Mouse (Mus musculus) C2C12 (cell line): ENCODE results near the gene Cggbp1. TPM values are rescaled to one million over a fixed set of nuclear protein-coding genes. Genes with fewer than 3 reads are reported as not detected.

Experiments
- H3K27me3 ChIP-seq: one replicate; pipeline ENCODE4 v1.6.1; 2011; ENCODE audit not compliant: control insufficient read depth, insufficient read depth, insufficient read length
- H3K36me3 ChIP-seq: one replicate; pipeline ENCODE4 v1.6.1; 2011; ENCODE audit not compliant: control insufficient read depth, insufficient read depth
- H3K4me3 ChIP-seq: one replicate; pipeline ENCODE4 v1.5.1; 2011; ENCODE audit warnings: mild to moderate bottlenecking, control low read depth; ENCODE audit not compliant: poor library complexity, insufficient read depth, severe bottlenecking
- H3K79me2 ChIP-seq: one replicate; pipeline ENCODE4 v1.6.1; 2011; ENCODE audit not compliant: control insufficient read depth, insufficient read depth
- H3K79me3 ChIP-seq: one replicate; pipeline ENCODE4 v1.6.1; 2011; ENCODE audit warnings: low read depth, control low read depth
- H3ac ChIP-seq: one replicate; pipeline ENCODE3; 2011; ENCODE audit warnings: low read depth; ENCODE audit not compliant: control insufficient read depth, insufficient read length
- CEBPB ChIP-seq: IDR thresholded peaks from one replicate; pipeline ENCODE4 v1.6.1; 2011; ENCODE audit warnings: low read depth, mild to moderate bottlenecking, control low read depth, moderate library complexity
- CTCF ChIP-seq: IDR thresholded peaks from one replicate; pipeline ENCODE4 v1.5.1; 2011; ENCODE audit not compliant: control insufficient read depth, insufficient read depth, insufficient read length
- FOSL1 ChIP-seq: IDR thresholded peaks from one replicate; pipeline ENCODE4 v1.8.0; 2011; ENCODE audit warnings: mild to moderate bottlenecking, low read length; ENCODE audit not compliant: poor library complexity, insufficient read depth, severe bottlenecking
- MAX ChIP-seq: IDR thresholded peaks from one replicate; pipeline ENCODE4 v1.6.1; 2011; ENCODE audit warnings: mild to moderate bottlenecking, control low read depth
- MYOD1 ChIP-seq: IDR thresholded peaks from one replicate; pipeline ENCODE4 v1.6.1; 2011; ENCODE audit warnings: low read depth; ENCODE audit not compliant: control insufficient read depth, insufficient read length
- MYOG ChIP-seq: IDR thresholded peaks from one replicate; pipeline ENCODE4 v1.6.1; 2011; ENCODE audit not compliant: control insufficient read depth, insufficient read length; ENCODE audit errors: extremely low read depth
- USF1 ChIP-seq: IDR thresholded peaks from one replicate; pipeline ENCODE4 v1.6.1; 2011; ENCODE audit warnings: low read depth, mild to moderate bottlenecking, control low read depth, moderate library complexity
- polyA plus RNA-seq: library from polyadenylated mRNA; unstranded; fragments of >200 nt; fragmentation: generic; extraction: Trizol; gene quantifications from one replicate; pipeline ENCODE4 v1.2.1, GENCODE M21; 2012; ENCODE audit warnings: missing spikeins

Cggbp1 gene
- polyA plus RNA-seq, 1 experiment, result 21.9 TPM

- Histone ChIP-seq H3K79me2 (peaks cover 37% of the 10 kb centered on the region), H3K79me3 (peaks cover 14% of the 10 kb centered on the region), H3K4me3 (no peak overlapping the region), H3K27me3 (no peaks in the 10 kb centered on the region), H3ac (no peak overlapping the region), H3K36me3 (no peaks in the 10 kb centered on the region)
- TF ChIP-seq CTCF (no peak), MYOD1 (no peak), MYOG (no peak), FOSL1 (no peak), MAX (no peak), CEBPB (no peak), USF1 (no peak)
Observed at GRCm38 (mm10) chr16:64835996-64836545, 15.7 kb upstream of the Cggbp1 start.

DNA sequence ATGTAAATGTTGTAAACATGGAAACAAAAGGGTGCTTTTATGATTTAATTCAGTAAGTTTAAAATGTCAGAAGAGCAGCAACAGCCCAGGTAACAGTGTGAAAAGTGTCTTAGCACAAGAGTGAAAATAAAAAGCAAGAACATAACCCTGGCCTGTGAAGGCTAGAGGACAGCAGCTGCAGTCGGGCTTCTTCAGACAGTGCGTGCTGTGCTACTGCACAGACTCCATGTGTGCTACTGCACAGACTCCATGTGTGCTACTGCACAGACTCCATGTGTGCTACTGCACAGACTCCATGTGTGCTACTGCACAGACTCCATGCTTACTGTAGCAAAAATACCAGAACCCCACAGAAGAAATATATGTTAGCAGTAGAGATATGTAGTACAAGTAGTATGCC lies 15.1 kb upstream of the Cggbp1 start:
- no peaks in the 10 kb centered on the region for H3K36me3 ChIP-seq
- peaks cover 44% of the 10 kb centered on the region for H3K79me2 ChIP-seq
- peaks cover 14% of the 10 kb centered on the region for H3K79me3 ChIP-seq
- no peak overlapping the region for H3ac ChIP-seq
- no peak overlapping the region for H3K4me3 ChIP-seq
- TF ChIP-seq CEBPB, result no peak
- no peak for TF ChIP-seq FOSL1
- no peak for TF ChIP-seq MYOD1
- TF ChIP-seq USF1, result no peak
- TF ChIP-seq CTCF, result no peak
- no peak for TF ChIP-seq MAX
- H3K27me3 ChIP-seq, result no peaks in the 10 kb centered on the region

DNA sequence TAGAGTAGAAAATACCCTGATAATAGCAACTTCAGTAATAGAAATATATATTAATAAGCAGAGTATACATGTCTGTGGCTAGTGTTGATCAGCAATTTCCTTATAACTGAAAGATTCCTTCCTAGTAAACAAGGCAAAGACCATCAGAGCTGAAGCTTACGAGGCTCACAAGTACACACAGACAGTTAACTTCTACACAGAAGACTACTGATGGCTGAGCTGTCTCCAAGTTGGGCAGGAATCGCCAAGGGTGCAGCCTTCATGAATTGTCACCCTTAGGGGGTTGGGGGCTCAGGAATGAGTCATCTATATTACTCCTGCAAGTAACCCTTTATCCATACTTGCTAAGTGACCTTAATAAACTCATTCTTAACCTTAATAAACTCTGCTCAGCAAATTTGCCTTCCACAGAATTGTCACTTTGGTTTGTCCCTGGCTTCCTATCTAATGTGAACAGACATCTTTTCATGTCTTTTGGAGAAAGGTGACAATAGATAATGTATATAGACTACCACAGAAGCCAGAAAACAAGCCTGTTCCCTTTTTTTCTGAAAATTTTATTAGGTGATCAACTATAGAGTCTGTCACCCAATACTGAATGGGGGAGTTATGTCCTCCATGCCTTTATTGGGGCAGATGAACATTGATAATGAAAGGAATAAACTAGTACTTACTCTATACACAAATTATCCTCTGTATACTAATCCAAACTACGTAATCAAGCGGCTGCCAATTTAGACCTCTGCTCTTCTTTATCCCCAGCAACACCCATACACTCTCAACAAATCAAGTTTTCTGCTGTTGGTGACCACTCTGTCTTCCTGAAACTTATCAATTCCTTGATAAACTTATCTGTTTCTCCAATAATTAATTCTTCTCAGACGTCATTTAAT lies 10.1 kb upstream of the Cggbp1 start:
- H3K79me3 ChIP-seq, result peaks cover 23% of the 10 kb centered on the region
- TF ChIP-seq FOSL1, result no peak
- TF ChIP-seq MAX, result no peak
- H3ac ChIP-seq, result no peak overlapping the region
- no peak overlapping the region for H3K4me3 ChIP-seq
- no peaks in the 10 kb centered on the region for H3K27me3 ChIP-seq
- peaks cover 74% of the 10 kb centered on the region for H3K79me2 ChIP-seq
- H3K36me3 ChIP-seq, result no peaks in the 10 kb centered on the region

GRCm38 (mm10) chr16:64842374-64842729 lies 9.4 kb upstream of the Cggbp1 start:
- TF ChIP-seq MYOD1 (no peak), MYOG (no peak), CEBPB (no peak)
- H3ac ChIP-seq, result no peak overlapping the region
- no peak overlapping the region for H3K4me3 ChIP-seq
- peaks cover 23% of the 10 kb centered on the region for H3K79me3 ChIP-seq
- H3K36me3 ChIP-seq, result no peaks in the 10 kb centered on the region
- H3K27me3 ChIP-seq, result no peaks in the 10 kb centered on the region
- H3K79me2 ChIP-seq, result peaks cover 71% of the 10 kb centered on the region

DNA sequence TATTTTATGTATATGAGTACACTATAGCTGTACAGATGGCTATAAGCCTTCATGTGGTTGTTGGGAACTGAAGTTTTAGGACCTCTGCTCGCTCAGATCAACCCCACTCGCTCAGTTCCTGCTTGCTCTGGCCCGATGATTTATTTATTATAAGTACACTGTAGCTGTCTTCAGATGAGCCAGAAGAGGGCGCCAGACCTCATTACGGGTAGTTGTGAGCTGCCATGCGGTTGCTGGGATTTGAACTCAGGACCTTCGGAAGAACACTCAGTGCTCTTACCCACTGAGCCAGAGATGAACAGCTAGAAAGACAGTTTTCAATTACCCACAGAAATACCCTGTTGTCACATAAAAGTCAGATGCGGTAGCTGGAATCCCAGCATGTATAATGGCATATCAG lies 5.8 kb upstream of the Cggbp1 start:
- Histone ChIP-seq H3K79me2 (peaks cover 77% of the 10 kb centered on the region), H3K79me3 (peaks cover 26% of the 10 kb centered on the region), H3K27me3 (no peaks in the 10 kb centered on the region), H3ac (no peak overlapping the region), H3K36me3 (no peaks in the 10 kb centered on the region), H3K4me3 (no peak overlapping the region)
- TF ChIP-seq CTCF (no peak), FOSL1 (no peak)

GRCm38 (mm10) chr16:64850287-64851084 lies 1.3 kb upstream of the Cggbp1 start:
- Histone ChIP-seq H3K4me3 (peak overlapping the region; percentile 87), H3K79me2 (peaks cover 83% of the 10 kb centered on the region), H3K79me3 (peaks cover 52% of the 10 kb centered on the region), H3K36me3 (peaks cover 25% of the 10 kb centered on the region), H3K27me3 (no peaks in the 10 kb centered on the region), H3ac (peak overlapping the region; percentile 78)
- no peak for TF ChIP-seq MYOD1
